Mouse (Mus musculus) bone marrow macrophage, adult 2 months (primary cell): Measurements from ENCODE around the gene Anapc7.

ENCODE experiments used
- CTCF ChIP-seq: IDR thresholded peaks from 2 replicates; pipeline ENCODE4 v1.5.1; 2012; ENCODE audit warnings: low read depth, mild to moderate bottlenecking, low read length, moderate library complexity
- POLR2A ChIP-seq: IDR thresholded peaks from 2 replicates; pipeline ENCODE4 v1.6.1; 2012; ENCODE audit warnings: mild to moderate bottlenecking, low read depth, low read length, borderline replicate concordance

- TF ChIP-seq POLR2A = no peak
- no peak for TF ChIP-seq CTCF
Observed at GRCm38 (mm10) chr5:122454442-122454841, 32.9 kb downstream of the Anapc7 start.
